Mouse (Mus musculus): ENCODE data around the gene Tmem132a. TPM values are rescaled to one million over a fixed set of nuclear protein-coding genes. Genes with fewer than 3 reads are reported as not detected.
A peak's percentile ranks its signal among the peaks of the same experiment; 100 is the strongest.

Tmem132a gene
- polyA plus RNA-seq, 1 experiment from 2014 or later, result 111 TPM

DNA sequence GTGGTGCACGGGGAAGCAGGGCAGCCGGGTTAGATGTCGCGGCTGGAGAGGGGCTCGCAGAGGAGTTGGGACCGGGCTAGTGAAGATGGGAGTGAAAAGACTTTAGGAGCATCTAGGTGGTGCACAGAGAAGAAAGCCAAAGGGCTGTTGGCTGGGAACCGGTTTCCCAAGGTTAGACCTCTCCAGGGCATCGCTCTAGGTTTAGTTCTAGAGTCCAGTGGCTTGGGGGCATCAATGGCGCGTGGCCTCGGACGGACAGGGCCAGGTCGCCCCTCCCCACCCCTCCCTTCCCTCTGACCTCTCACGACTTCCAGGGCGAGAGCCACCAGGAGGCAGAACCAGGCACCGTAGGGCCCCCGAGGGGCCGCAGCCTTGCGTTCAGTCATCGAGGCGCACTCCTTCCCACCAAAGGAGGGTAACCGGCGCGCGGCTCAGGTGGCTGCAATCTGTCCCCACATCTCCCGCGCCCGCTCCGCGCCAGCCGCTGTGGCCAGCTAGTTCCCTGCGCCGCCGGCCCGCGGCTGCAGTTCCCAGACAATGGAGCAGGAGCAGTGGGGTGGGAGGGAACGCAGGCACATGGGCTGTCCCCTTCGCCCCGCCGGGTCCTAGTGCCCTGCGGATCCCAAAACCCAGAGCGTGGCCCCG is 377 bp downstream of the Tmem132a start:
- Histone ChIP-seq H3K27ac (replicated peaks) (peak overlapping the region; percentile 99), H3K4me1 (peaks cover 39% of the 10 kb centered on the region), H3K9me3 (replicated peaks) (no peaks in the 10 kb centered on the region), H3K4me3 (peak overlapping the region; percentile 92), H3K27me3 (ENCODE audit: low read depth, poor library complexity, severe bottlenecking) (0 out of 2 replicates have a peak, but pooled peaks cover 4% of the 10 kb centered on the region), H3K36me3 (peaks cover 69% of the 10 kb centered on the region)
- DNase-seq (ENCODE audit: low spot score), result peak; percentile 90
- whole genome bisulfite sequencing, result under 1% methylated on average over 43 of the region's 43 CpGs

DNA sequence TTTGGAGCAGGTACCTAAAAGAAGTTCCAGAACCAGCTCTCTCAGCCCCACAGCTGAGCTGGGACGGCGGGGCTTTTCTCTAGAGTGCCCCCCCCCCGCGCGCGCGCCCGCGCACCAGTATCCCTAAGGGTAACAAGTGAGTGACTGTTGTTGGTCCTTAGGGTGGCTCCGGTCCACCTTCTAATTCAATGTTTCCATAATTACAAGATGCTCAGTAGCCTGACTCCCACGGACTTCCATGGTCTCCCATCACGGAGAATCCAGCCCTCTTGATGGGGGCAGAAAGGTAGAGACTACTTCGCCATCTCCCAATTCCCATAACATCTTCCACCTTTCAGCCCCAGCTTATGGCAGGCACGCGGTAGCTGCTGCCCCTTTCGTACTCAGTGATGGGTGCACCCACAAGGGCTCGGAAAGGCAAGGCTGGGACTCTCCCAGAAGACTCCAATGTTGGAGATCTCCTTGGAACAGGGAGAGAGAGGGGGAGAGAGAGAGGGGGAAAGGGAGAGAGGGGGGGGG is 1.1 kb downstream of the Tmem132a start:
- peaks cover 39% of the 10 kb centered on the region for H3K4me1 ChIP-seq
- peak overlapping the region; percentile 99 for H3K27ac ChIP-seq (replicated peaks)
- H3K4me3 ChIP-seq, result peak overlapping the region; percentile 92
- peaks cover 69% of the 10 kb centered on the region for H3K36me3 ChIP-seq
- no peak for DNase-seq (ENCODE audit: low spot score)
- WGBS, result under 1% methylated on average over 17 of the region's 17 CpGs
- H3K9me3 ChIP-seq (replicated peaks), result no peaks in the 10 kb centered on the region
- H3K27me3 ChIP-seq (ENCODE audit: low read depth, poor library complexity, severe bottlenecking), result 0 out of 2 replicates have a peak, but pooled peaks cover 4% of the 10 kb centered on the region

DNA sequence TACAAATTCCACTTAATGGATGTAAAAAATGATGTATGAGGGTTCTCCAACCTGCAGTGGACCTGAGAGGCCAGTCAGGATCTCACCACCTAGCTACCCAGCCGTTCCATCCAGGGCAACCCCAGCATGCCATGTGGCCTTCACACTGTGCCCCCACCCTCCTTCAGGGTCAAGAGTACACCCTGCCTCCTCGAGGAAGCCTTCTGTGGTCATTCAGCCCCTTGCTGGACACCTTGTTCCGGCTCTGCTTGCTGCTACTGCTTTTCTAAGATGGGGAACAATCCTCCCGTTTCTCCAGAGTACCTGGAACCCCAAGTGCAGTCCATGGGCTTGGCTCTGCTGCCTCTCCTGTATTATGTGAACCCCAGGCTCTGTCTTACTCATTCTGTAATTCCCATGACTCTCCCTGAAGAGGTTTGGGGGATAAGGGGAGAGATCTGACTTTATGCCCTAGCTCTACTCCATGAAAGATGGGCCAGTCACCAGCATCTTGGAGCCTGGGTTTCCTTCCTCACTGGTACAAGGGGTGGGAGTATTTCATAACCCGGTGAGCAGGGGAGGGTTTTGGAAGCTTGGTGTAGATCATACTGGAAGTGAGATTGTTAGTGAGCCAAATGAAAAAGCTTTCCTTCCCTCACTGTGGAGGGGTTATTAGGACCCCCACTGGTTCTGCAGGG is 1.7 kb downstream of the Tmem132a start:
- Histone ChIP-seq H3K4me3 (peak overlapping the region; percentile 92), H3K9me3 (replicated peaks) (no peaks in the 10 kb centered on the region), H3K27ac (replicated peaks) (peak overlapping the region; percentile 99), H3K27me3 (ENCODE audit: low read depth, poor library complexity, severe bottlenecking) (0 out of 2 replicates have a peak, but pooled peaks cover 4% of the 10 kb centered on the region), H3K4me1 (peaks cover 39% of the 10 kb centered on the region), H3K36me3 (peaks cover 69% of the 10 kb centered on the region)
- WGBS, result 40% methylated on average over 5 of the region's 5 CpGs
- no peak for DNase-seq (ENCODE audit: low spot score)

DNA sequence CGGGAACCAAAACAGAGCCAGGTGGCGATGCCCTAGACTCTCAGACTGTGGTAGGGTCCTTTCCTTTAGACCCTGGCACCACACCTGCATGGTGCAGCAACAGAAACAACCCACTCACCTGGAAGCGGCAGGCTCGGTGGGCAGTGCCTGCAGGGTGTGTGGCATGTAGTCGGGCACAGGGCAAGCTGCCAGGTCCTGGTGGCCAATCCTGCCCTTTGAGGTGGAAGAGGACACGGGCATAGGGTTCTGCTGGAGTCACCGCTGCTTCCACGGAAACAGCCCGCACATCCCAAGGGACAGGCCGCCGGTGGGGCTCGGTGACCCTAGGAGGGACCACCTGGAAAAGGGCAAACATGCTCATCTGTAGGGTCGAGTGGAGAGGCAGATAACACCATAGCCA is 3.4 kb downstream of the Tmem132a start:
- Histone ChIP-seq H3K4me3 (no peak overlapping the region), H3K27me3 (ENCODE audit: low read depth, poor library complexity, severe bottlenecking) (0 out of 2 replicates have a peak, but pooled peaks cover 4% of the 10 kb centered on the region), H3K4me1 (peaks cover 39% of the 10 kb centered on the region), H3K9me3 (replicated peaks) (no peaks in the 10 kb centered on the region), H3K36me3 (peaks cover 69% of the 10 kb centered on the region), H3K27ac (replicated peaks) (no peak overlapping the region)
- no peak for DNase-seq (ENCODE audit: low spot score)
- WGBS, result 93% methylated on average over 13 of the region's 13 CpGs

DNA sequence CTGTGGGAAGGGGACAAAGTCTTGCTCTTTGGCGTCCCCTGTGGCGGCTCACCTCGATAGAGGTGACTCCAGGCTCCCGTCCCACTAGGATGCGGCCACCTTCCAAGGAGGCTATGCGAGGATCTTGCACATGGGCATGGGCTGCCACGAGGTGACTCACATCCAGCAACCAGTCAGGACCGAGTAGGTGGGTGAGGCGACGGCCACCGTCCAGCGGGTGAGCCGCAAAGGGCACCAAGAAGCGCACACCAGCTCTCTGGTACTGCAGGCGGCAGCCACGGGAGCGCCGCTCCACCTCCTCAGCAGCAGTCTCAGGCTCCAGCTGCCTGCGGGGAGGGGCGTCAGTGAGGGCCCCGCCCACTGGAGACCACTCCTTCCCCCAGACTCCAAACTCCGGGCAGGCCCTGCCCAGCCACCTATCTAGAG is 9.7 kb downstream of the Tmem132a start:
- Histone ChIP-seq H3K27me3 (ENCODE audit: low read depth, poor library complexity, severe bottlenecking) (no peaks in the 10 kb centered on the region), H3K4me1 (peaks cover 4% of the 10 kb centered on the region; the same call in 1 of the 2 replicates), H3K36me3 (peaks cover 96% of the 10 kb centered on the region), H3K9me3 (replicated peaks) (no peaks in the 10 kb centered on the region), H3K4me3 (no peak overlapping the region), H3K27ac (replicated peaks) (no peak overlapping the region)
- DNase-seq (ENCODE audit: low spot score), result no peak
- 50% methylated on average over 22 of the region's 22 CpGs for WGBS

DNA sequence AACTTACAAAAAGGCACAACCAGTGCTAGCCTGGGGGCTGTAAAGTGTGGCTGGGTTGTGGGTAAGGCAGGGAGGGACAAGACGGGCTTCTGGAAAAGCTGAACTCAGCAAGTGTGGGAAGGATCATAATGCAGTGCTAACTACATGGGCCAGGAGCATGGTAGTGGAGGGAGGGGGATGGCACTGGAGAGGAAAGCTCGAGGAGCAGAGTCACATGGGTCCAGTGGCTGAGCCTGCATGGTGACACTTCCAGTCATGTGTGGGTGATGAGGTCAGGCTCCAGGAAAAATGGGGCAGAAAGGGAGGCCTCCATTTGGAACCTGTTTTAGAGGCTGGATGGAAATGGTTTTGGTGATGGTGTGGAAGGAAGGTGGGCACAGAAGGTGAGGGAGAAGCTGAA is 13.2 kb downstream of the Tmem132a start:
- peaks cover 64% of the 10 kb centered on the region for H3K36me3 ChIP-seq
- H3K27ac ChIP-seq (replicated peaks), result no peak overlapping the region
- WGBS, result 72% methylated on average over 2 of the region's 2 CpGs

DNA sequence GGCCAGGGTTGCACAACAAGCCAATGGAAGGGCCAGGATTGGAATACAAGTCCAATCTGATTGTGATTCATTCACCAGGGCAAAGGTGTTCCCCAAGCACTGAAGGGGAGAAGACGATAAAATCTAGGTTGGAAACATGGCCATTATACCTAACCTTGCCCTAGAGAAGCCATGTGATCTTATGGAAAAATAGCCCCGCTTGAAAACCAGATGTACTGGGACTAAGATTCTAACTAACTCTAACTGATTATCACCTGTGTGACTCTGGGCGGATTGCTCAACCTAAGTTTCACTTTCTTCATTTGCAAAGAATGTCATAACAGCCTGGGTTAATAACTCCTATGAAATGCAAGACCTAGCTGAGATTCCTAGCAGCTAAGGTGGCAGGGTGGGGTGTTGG is 14.3 kb downstream of the Tmem132a start:
- H3K9me3 ChIP-seq (replicated peaks), result no peaks in the 10 kb centered on the region
- H3K36me3 ChIP-seq, result peaks cover 53% of the 10 kb centered on the region
- DNase-seq (ENCODE audit: low spot score), result no peak

More for the DNA sequence above, 13.2 kb downstream of the Tmem132a start:
- H3K4me1 ChIP-seq, result peaks cover 4% of the 10 kb centered on the region; the same call in 1 of the 2 replicates
- no peaks in the 10 kb centered on the region for H3K27me3 ChIP-seq (ENCODE audit: low read depth, poor library complexity, severe bottlenecking)
- H3K9me3 ChIP-seq (replicated peaks), result no peaks in the 10 kb centered on the region
- H3K4me3 ChIP-seq, result no peak overlapping the region
- DNase-seq (ENCODE audit: low spot score), result no peak

DNA sequence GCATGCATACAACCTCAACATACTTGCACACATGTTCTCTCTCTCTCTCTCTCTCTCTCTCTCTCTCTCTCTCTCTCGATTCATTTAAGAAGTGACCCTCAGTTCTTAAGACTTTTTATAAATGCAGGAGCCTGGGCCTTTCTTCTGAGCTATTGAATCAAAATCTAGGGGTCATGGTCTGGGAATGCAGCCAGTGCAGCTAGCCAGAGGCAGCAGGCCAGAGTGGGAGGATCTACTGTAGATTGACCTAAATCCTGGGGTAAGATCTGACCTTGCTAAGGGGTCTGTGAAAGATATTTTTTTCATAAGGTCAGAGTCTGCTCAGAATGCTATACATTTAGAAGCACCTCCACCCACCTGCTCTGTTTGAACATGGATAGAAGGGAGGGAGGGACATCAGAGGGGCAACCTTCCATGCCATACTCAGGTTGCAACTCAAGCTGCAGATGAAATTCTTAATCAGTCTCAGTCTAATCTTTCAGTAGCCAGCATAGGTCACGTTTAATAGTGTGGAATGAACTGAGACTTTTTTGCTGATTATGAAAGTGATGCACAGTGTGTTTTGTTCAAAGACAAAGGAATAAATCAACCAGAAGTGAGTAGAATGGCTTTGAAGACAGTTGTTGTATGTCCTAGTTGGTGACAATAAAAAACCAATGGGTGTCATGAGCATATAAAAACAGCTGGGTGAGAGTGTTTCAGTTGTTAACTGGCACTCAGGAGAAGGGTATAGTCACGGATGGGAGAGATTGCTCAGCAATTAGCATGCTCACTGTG is 22.2 kb downstream of the Tmem132a start:
- no peak for DNase-seq (ENCODE audit: low spot score)
- Histone ChIP-seq H3K9me3 (replicated peaks) (no peaks in the 10 kb centered on the region), H3K4me3 (no peak overlapping the region), H3K27ac (replicated peaks) (no peak overlapping the region), H3K36me3 (no peaks in the 10 kb centered on the region), H3K4me1 (peaks cover 9% of the 10 kb centered on the region), H3K27me3 (ENCODE audit: low read depth, poor library complexity, severe bottlenecking) (peaks cover 17% of the 10 kb centered on the region)
- WGBS, result 63% methylated on average over 3 of the region's 3 CpGs

More for the DNA sequence above, 14.3 kb downstream of the Tmem132a start:
- no peak overlapping the region for H3K27ac ChIP-seq (replicated peaks)
- WGBS, result 88% methylated on average over 3 of the region's 3 CpGs
- H3K4me3 ChIP-seq, result no peak overlapping the region
- H3K27me3 ChIP-seq (ENCODE audit: low read depth, poor library complexity, severe bottlenecking), result no peaks in the 10 kb centered on the region
- peaks cover 4% of the 10 kb centered on the region; the same call in 1 of the 2 replicates for H3K4me1 ChIP-seq

DNA sequence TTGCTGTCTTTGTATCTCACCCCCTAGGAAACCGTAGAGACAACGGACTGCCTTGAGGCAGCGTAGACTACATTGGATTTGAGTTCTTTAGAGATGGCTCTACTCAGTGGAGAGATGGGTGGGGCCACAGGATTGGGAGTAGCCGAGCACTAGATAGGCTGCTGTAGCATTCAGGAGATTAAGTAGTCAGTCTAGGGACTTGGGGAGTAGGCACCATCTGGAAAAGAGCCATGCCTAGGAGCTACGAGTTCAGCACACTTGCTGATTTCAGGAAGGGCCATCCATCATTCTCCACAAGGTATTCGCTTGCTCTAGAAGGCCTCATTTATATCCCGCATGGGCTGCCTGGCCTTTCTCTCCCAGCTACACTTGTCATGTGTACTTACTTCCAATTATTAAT is 23.6 kb downstream of the Tmem132a start:
- no peaks in the 10 kb centered on the region for H3K36me3 ChIP-seq
- no peaks in the 10 kb centered on the region for H3K9me3 ChIP-seq (replicated peaks)
- WGBS, result 81% methylated on average over 7 of the region's 7 CpGs
- DNase-seq (ENCODE audit: low spot score), result no peak
- no peak overlapping the region for H3K27ac ChIP-seq (replicated peaks)
- H3K4me3 ChIP-seq, result no peak overlapping the region
- peaks cover 22% of the 10 kb centered on the region for H3K4me1 ChIP-seq
- H3K27me3 ChIP-seq (ENCODE audit: low read depth, poor library complexity, severe bottlenecking), result peaks cover 17% of the 10 kb centered on the region

DNA sequence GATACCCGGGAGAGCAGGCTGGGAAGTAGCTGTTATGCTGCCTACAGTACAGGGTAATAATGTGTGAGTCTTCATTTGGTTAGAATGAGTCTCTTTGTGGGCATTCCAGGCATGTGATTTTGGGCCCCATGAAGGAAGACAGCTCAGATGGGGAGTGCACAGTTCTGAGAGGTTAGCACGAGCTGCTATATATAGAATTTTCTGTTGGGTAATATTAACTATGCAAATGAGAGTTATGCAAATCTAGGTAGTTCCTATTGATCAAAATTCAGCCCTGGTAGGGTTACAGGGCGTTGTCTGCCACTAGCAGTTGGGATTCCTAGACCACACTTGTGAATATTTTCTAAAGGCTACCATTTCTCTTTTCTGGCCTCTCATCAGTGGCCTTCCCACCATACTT is 24.3 kb downstream of the Tmem132a start:
- H3K36me3 ChIP-seq, result no peaks in the 10 kb centered on the region
- no peak overlapping the region for H3K27ac ChIP-seq (replicated peaks)
- no peaks in the 10 kb centered on the region for H3K9me3 ChIP-seq (replicated peaks)
- DNase-seq (ENCODE audit: low spot score), result no peak
- H3K4me3 ChIP-seq, result no peak overlapping the region
- peaks cover 17% of the 10 kb centered on the region for H3K27me3 ChIP-seq (ENCODE audit: low read depth, poor library complexity, severe bottlenecking)
- H3K4me1 ChIP-seq, result peaks cover 22% of the 10 kb centered on the region
- 88% methylated on average over 3 of the region's 3 CpGs for WGBS

DNA sequence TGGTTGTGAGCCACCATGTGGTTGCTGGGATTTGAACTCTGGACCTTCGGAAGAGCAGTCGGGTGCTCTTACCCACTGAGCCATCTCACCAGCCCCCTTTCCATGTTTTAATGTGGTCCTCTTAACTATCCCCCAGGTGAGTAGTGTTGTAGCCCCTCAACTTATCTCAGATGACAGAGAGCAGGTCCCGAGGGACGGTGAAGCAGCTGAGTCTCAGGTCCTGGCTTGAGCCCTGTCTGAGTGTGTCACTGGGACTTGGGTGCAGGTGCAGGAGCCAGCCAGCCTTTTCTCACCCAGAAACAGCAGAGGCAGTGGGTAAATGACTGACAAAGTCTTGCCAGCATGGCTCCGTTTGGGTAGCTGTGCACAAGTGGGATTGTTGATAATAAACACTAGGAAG is 25.5 kb downstream of the Tmem132a start:
- Histone ChIP-seq H3K4me1 (peaks cover 22% of the 10 kb centered on the region), H3K36me3 (no peaks in the 10 kb centered on the region), H3K27me3 (ENCODE audit: low read depth, poor library complexity, severe bottlenecking) (peaks cover 26% of the 10 kb centered on the region), H3K9me3 (replicated peaks) (no peaks in the 10 kb centered on the region), H3K4me3 (no peak overlapping the region), H3K27ac (replicated peaks) (no peak overlapping the region)
- WGBS, result 90% methylated on average over 5 of the region's 5 CpGs
- DNase-seq (ENCODE audit: low spot score), result no peak

DNA sequence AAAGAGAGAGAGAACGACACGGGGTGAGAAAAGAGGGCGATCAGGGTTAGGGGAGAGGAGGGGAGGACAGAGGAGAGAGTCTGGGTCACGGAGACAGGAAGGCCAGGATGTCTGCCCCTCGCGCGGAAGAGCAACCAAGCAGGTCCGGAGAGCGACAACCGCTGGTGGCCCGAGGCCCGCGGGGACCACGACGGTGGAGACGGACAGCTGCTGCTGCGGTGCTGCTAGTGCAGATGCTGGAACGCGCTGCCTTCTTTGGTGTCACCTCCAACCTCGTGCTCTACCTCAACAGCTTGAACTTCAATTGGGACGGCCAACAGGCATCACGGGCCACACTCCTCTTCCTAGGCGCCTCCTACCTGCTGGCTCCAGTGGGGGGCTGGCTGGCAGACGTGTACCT is 26.8 kb downstream of the Tmem132a start:
- H3K36me3 ChIP-seq, result no peaks in the 10 kb centered on the region
- no peak overlapping the region for H3K4me3 ChIP-seq
- peaks cover 22% of the 10 kb centered on the region for H3K4me1 ChIP-seq
- no peak overlapping the region for H3K27ac ChIP-seq (replicated peaks)
- peaks cover 28% of the 10 kb centered on the region for H3K27me3 ChIP-seq (ENCODE audit: low read depth, poor library complexity, severe bottlenecking)
- 48% methylated on average over 24 of the region's 24 CpGs for WGBS
- no peaks in the 10 kb centered on the region for H3K9me3 ChIP-seq (replicated peaks)
- DNase-seq (ENCODE audit: low spot score), result no peak

All from midbrain, embryonic 10.5 days (tissue).